Mouse (Mus musculus) ovary, postnatal 36 days (tissue): ENCODE measurements around the gene Fancd2.

Experiments
- DNase-seq: peaks from one replicate; pipeline ENCODE4 v3.0.0; 2022; ENCODE audit warnings: low spot score, mixed read lengths

Fancd2 gene

DNA sequence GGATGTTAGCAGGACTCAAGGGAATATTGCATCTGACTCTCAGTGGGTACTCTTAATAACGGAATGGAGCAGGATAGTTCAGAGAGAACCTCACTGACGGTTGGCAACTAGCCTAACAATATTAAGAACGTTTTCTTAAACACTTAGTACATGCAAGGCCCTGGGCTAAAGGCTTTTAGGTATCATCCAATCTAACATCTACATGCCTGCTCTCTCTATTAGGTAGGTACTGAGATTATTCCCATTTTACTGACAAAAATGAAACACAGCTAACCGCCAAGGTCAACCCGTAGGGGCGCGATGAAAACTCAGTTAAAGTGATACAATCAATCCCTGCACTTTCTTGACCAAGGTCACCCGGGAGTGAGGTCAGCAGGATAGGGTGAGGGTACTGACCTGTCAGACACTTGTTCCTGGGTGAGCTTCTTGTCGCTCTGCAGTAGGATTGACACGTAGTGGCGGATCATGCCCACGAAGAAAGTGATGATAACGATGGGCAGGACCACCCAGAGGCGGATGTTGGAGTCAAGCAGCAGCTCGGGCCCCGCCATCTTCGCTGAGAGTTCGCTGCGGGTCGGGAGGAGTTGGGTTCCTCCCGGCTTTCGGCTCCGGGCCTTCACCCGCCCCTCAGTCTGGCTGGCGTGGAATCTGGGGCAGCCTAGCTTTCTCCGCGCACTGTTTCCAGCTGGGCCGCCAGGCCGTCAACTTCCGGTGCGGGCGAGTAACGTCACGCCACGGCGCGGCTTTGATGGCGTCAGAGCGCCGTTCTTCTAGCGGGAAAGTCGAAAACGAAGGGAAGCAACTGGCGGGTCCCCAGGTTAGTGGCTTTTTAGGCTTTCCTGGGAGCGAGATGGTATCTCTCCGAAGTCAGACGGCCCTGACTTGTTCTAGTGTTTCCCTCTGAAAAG, at the start of gene Fancd2, which contains the start of gene Emc3:
Gene Fancd2, plus strand, starts transcription at position 751 of the 908 bp plus-strand sequence.
Gene Emc3, minus strand, starts transcription at position 721 of the 908 bp plus-strand sequence.
- DNase-seq = peak; percentile 90

DNA sequence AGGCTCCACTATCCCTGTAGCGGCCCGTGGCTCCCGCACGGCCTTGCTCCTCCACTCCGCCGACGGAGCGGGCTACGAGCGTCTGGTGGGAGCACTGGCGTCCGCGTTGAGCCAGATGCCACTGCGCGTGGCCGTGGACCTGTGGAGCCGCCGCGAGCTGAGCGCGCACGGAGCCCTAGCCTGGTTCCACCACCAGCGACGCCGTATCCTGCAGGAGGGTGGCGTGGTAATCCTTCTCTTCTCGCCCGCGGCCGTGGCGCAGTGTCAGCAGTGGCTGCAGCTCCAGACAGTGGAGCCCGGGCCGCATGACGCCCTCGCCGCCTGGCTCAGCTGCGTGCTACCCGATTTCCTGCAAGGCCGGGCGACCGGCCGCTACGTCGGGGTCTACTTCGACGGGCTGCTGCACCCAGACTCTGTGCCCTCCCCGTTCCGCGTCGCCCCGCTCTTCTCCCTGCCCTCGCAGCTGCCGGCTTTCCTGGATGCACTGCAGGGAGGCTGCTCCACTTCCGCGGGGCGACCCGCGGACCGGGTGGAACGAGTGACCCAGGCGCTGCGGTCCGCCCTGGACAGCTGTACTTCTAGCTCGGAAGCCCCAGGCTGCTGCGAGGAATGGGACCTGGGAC, 48.9 kb upstream of the Fancd2 start:
- peak; percentile 46 for DNase-seq

DNA sequence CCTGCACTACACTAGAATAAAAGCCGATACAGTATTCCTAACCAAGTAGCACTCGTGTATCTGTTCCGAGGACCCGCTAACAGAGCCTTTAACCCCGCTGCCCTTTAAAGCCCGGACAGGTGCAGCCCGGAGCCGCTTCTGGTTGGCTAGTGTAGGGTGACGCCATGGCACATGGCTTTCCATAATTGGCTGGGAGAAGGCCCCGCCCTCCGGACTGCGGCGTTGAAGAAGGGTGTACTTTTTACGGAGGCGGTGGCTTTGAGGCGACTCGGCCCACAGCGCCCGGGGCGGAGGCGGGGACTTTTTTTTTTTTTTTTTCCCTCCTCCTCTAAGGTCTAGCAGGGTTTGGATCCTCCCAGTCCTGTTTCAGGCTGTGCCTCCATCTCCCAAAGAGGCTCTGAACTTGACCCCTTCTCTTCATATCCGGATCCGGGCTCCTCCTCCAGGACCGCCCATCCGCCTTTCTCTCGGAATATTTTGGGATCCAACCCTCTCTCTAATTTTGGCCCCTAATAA, 48.3 kb upstream of the Fancd2 start, which contains the start of gene Creld1:
Gene Creld1, plus strand, starts transcription at position 198 of the 516 bp plus-strand sequence.
- peak; percentile 92 for DNase-seq

DNA sequence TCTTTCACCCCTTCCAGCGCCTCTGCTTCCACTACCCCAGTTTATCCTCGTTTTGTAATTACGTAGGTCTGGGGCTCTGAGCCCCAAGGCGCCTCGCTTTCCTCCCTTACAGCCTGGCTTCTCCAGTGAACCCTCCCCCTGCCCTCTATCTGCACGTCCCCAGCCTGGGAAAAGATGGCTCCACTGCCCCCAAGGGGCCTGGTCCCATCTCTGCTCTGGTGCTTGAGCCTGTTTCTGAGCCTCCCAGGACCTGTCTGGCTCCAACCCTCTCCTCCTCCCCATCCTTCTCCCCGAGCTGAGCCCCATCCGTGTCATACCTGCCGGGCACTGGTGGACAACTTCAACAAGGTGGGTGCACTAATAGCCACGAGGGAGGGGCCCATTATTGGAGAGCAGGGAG, 47.8 kb upstream of the Fancd2 start:
- peak; percentile 34 for DNase-seq

DNA sequence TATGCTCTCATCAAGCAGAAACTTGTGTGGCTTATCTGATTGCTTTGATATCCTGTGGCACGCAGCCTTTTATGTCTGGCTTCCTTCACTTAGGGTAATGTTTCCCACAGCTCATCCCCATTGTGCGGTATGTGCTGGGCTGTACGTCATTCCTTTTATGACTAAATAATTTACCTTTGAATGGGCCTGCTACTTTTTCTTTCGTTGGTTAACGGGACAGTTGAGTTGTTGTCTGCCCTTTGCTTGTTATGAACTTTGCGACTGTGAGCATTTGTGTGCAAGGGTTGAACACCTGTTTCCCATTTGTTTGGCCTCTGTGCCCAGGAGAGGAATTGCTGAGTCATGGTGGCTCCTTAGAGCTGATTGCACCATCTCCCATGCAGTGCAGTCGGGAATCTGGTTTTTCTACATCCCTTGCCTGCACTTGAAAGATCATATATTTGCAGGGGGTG, 44.3 kb upstream of the Fancd2 start:
- DNase-seq = no peak

DNA sequence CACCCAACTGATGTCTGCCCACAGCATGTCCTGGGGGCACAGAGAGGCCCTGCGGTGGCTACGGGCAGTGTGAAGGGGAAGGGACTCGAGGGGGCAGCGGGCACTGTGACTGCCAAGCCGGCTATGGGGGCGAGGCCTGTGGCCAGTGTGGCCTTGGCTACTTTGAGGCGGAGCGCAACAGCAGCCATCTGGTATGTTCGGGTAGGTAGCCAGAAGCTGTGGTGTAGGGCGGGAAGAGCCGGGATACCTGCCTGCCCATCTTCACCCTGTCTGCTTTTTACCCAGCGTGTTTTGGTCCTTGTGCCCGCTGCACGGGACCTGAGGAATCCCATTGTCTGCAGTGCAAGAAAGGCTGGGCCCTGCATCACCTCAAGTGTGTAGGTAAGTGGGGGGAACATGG, 42.1 kb upstream of the Fancd2 start:
- no peak for DNase-seq

DNA sequence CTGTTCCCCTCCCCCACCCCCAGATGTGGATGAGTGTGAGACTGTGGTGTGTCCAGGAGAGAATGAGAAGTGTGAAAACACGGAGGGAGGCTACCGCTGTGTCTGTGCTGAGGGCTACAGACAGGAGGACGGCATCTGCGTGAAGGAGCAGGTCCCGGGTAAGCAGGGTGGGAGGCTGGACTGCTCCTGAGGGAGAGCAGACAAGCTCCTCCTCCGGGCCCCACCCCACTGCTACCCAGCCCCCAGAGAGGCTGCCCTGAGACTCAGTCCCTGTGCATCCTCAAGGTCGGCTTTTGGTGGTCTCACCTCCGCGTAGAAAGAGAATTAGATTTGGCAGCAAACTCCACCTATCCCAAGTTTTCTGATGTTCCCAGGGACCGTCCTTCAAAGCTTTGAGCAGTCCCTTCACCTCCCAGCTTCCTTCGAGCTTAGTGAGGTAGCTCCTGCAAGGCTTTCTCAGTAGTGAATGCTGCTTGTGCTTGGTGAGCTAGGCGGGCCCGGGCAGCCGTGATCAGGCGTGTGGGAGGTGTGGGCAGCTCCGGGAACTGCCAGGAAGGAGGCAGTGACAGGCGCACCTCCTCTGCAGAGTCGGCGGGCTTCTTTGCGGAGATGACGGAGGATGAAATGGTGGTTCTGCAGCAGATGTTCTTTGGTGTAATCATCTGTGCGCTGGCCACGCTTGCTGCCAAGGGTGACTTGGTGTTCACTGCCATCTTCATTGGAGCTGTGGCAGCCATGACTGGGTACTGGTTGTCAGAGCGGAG, 39.2 kb upstream of the Fancd2 start:
- no peak for DNase-seq

DNA sequence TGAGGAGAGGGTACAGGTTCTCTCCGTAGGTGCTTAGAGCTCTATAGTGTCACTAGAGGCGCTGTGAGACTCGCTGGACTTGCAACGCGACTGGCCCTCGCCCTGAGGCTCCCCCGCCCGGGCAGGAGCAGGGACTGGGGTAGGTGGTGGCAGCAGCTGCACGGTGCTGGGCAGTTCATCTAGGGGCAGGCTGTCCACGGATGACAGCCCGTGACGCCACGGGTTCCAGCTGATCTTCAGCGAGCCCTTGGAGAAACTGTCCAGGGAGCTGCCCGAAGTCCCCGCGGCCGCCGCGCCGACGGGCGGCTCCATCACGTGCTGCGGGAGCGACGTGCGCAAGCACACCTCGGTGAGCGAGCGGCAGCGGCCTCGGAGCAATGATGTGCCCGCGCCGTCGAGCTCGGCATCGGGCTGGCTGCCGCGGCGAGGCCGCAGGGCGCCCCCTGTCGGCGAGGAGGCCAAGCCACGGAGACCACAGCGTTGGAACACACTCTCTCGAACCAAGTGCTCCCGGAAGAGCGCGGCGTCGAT, 37.2 kb upstream of the Fancd2 start:
- peak; percentile 81 for DNase-seq

DNA sequence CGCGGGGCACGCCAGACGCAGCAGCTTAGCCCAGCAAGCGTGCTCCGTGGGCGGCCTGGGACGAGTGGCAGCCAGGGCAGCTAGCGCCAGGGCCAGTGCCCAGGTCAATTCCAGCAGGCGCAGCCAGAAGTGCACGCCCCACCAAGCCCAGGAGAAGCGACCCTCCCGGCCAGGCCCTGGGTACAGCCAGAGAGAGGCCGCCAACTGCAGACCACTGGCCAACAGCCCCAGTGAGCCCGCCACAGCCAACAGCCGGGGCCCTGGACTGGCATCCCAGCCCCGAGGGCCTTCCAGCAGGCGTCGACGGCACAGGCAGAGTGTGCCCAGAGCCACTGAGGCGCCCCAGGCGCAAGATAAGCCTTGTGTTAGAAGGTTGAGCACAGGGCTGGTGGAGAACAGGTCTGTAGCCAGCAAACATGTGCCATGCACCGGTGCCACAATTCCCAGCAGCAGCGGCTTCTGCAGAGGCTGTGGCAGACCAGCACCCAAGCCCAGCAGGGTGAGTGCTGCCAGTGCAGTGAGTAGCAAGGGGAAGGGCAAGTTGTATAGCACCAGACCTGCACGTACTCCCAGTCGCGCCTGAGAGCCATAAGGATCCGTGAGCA, 36.3 kb upstream of the Fancd2 start:
- no peak for DNase-seq

DNA sequence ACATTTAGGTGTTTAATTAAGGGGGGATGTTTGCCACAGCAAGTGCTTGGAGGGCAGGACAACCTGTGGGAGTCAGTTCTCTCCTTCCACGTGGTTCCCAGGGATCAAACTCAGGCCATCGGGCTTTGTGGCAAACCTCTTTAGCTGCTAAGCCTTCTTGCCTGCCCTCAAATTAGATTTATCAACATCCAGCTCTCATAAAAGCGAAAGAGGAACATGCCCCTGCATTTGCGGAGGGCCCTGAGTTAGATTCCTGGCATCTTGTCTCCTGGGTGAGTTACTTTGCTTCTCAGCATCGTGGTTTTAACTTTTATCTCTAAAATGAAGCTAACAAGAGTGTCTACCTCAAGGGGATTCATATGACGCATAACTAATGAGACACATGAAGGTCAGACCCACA, 32.1 kb upstream of the Fancd2 start:
- no peak for DNase-seq

DNA sequence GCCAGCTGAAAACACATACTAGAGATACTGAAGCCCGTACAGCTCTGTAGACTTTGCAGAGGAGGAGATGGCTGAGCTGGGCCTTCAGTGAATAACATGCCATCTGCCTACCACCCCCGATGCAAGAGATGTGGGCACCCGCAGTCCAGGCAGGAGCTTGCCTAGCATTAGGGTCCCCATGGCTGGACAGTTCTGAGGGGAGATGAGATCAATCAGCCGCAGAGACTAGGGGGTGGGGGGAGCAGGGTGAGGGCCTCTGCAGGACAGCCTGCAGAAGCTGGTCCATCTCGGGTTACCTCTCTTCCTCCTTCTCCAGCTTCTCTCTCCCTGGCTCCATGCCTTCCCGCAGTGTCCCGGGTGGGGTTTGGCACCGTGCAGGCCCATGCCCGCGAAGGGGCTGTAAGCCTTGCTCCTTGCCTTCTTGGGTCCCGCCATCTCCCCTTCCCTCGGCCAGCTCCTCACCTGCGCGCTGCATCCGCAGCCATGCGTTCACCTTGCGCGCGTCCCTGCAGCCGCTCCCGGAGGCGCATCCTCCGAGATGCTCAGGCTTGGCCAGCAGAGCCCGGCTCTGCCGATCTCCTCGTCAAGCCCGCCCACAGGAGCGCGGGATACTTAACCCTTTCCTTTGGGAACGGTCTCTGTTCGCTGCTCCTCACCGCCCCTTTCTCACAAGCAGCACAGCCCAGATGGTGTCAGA, 29.9 kb upstream of the Fancd2 start, which contains the start of gene Prrt3:
Gene Prrt3, minus strand, starts transcription at position 544 of the 697 bp plus-strand sequence.
- no peak for DNase-seq

DNA sequence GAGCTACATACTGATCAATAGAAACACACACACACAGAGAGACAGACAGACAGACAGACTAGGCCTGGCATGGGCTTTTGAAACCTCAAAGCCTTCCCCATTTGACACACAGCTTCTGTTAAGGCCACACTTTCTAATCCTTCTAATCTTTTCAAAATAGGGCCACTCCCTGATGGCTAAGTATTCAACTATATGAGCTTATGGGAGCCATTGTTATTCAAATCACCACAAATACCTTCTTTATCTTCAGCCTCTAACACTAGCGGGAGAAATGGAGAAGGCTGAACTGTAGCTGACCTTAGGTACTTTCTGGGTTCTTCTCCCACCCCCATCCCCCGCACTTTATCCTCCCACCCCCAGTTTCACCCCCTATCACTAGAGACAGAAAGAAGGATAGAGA, 28.7 kb upstream of the Fancd2 start:
- no peak for DNase-seq

DNA sequence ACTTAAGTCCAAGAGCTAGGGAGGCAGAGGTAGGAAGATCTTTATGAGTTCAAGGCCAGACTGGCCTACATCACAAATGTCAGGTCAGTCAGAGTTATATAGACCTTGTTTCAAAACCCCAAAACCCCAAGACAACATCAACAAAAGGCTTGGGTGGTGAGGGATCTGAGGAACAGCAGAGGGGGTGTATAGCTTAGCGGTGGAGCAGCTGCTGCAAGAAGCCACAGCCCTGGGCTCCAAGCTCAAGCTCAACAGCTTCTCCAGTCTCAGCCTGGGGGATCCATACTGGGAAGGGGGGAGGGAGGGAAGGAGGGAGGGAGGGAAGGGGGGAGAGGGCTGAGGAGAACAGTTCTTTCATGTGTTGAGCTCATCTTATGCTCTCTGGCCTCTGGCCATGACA, 25.8 kb upstream of the Fancd2 start:
- no peak for DNase-seq

DNA sequence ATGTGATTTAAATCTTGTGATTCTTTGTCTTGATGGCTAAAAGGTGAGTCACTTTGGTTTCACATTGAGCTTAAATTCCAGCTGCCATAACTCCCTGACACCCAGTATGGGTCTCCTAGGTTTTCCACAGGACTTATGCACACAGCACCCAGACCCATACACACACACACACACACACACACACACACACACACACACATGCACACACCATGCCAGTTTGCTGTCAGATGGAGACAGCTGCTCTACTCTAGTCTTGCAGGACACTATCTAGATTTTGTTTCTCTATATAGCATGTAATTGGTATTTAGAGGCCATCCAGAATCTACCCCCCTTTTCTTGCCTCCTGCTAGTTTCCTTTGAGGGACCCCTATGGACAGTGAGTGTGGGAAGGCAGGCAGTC, 24.4 kb upstream of the Fancd2 start:
- no peak for DNase-seq

DNA sequence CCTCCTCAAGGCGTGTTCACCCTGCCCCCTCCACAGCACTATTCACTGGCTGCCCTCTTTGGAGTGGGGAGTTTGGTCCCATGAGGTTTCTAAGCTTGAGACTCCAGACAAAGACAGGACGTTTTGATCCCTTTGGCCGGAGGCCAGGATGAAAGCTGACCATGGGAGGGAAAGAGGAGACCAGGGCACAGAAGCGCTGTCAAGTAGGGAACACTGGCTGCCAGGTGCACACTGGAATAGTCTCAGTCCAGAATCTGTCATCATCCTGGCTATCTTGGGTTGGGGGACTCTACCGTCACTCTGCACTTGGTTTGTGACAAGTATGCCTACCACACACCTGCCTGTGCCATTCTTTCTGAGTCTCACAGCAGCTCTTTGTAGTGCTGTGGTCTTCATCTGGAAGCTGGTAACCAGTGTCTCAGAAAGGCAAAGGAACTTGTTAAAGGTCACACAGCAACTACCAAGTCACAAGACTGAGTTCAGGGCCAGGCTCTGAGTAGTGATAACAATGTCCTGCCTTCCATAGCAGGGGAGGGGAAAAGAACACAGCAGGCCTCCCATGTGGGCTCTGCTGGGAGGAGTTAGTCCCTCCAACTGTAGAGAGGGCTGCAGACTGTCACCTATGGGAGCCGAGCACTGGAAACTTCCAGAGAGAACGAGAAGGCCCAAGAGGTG, 23.1 kb upstream of the Fancd2 start:
- no peak for DNase-seq

DNA sequence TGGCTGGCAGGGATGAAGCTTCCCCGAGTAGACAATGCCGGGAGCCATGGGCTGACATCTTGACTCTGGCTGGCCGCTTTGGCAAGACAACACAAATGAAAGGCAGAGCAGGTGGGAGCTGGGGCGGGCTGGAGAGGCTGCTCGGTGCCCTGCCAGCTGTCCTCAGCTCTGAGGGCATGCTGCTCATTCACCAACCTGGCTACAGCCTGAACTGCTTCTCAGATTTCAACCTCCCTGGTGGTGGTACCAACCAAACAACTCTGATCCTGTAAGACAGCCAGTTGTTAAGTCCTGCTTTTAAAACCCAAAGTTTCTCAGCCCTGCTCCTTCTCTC, 22.6 kb upstream of the Fancd2 start:
- DNase-seq = no peak

DNA sequence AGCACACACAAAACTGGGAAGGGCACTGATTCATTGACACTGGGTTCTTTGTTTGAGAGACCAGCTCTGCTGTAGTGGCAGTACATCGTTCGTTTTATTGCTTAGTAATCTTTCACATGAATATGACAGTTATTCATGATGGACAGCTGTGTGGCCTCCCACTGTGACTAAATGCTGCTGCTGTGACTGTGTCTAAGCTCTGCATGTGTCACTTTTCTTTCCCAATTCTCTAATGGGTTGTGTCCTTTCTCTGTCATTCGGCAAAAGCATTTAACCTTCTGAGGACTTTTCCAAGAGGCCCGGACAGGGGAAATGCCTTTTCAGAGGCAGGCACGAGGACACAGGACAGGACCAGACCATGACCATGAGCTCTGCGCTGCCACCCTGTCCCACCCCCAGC, 17.5 kb upstream of the Fancd2 start:
- no peak for DNase-seq

DNA sequence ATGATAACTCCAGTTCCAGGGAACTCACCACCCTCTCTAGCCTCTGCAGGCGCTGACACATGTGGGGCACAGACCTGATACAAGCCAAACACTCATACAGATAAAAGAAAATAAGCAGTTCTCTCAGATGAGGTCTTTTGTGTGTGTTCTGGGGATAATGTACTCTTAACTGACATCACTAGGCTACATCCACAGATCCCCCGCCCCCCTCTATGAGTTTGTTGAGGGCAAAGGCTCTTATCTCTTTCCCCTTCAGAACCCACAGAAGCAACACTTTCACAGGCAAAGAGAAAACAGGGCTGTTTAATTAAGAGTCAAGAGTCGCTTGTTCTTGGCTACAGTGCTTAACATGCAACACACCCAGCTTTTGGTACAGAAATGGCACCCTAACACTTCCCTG, 16.9 kb upstream of the Fancd2 start:
- DNase-seq = no peak

DNA sequence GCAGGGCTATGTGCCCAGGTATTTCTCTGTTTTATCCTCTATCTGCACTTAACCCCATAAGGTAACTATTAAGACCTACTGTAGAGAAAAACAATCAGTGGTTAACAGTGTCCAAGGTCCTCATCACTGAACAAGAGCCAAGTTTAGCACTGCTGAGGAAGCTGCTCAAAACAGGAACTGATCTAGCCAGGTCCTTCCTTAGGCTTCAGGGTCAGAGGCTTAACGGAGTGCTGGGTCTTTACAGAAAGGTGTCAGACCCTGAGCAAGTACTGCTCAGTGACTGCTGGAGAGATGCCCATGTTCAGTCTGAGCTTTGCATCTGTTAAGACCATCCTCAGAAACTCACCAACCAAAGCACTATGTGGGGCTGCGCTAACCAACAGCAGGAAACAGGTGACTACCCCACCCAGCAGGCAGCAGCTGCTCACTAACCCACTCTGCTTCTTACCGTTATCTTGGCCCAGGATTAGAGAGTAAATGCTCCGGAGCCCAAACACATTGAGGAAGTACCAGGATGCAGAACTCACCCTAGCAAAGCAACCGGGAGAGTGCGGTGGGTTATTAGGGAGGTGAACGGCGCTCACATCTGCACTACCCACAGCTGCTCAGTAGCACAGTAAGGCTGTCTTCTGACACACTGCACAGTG, 13.9 kb upstream of the Fancd2 start:
- DNase-seq = no peak

DNA sequence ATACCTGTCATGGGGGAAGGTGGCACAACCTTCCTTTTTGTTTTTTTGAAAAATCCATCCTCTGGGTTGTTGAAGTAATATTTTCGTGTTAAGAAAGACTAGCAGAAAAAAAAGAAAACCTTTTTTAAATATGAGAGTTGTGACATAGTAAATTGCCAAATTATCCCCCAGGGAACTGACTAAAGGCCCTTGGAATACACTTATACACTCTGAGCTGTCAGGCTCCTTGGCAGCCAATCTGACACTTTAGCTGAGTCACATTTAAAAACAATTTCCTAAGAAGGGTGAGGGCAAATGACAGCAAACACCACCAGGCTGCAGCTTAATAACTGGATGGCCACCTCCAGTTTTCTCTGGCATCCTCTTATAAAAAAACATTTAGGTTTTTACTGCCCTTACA, 9.2 kb upstream of the Fancd2 start:
- DNase-seq = no peak
